Mouse (Mus musculus) embryonic facial prominence, embryonic 11.5 days (tissue): ENCODE data around the gene Atp2b1. TPM values are rescaled to one million over a fixed set of nuclear protein-coding genes. Genes with fewer than 3 reads are reported as not detected.

Source experiments
- ATAC-seq: fragments of 200-750 bp; cut with Nextera tagmentation; replicated peaks from 2 replicates; pipeline ENCODE4 v1.8.0; 2017; ENCODE audit warnings: low read depth; ENCODE audit not compliant: insufficient number of reproducible peaks, low FRiP score, low TSS enrichment
- DNase-seq: peaks from one replicate; pipeline ENCODE4 v3.0.0-alpha.2; 2015; ENCODE audit warnings: low spot score
- H3K27ac ChIP-seq: fragments of 300-500 bp; sonication (generic); replicated peaks from 2 replicates; pipeline ENCODE4 v1.5.1; 2014; ENCODE audit warnings: mild to moderate bottlenecking, low read depth, low read length, control low read depth
- H3K27me3 ChIP-seq: fragments of 300-500 bp; sonication (generic); 2 replicates; pipeline ENCODE4 v1.6.1; 2014; ENCODE audit warnings: mild to moderate bottlenecking, low read length, moderate library complexity, mixed read lengths; ENCODE audit not compliant: control insufficient read depth, insufficient read depth
- H3K36me3 ChIP-seq: fragments of 300-500 bp; sonication (generic); replicated peaks from 2 replicates; pipeline ENCODE4 v1.6.1; 2014; ENCODE audit warnings: low read depth, mild to moderate bottlenecking, low read length, moderate library complexity, mixed read lengths; ENCODE audit not compliant: control insufficient read depth, insufficient read depth
- H3K4me1 ChIP-seq: fragments of 300-500 bp; sonication (generic); 2 replicates; pipeline ENCODE4 v1.6.1; 2014; ENCODE audit warnings: low read length, mixed read lengths; ENCODE audit not compliant: control insufficient read depth, insufficient read depth
- H3K4me2 ChIP-seq: fragments of 300-500 bp; sonication (generic); 2 replicates; pipeline ENCODE4 v1.6.1; 2014; ENCODE audit warnings: low read depth, mild to moderate bottlenecking, control low read depth, low read length, moderate library complexity
- H3K4me3 ChIP-seq: fragments of 300-500 bp; sonication (generic); 2 replicates; pipeline ENCODE4 v1.5.1; 2014; ENCODE audit warnings: low read depth, low read length, control low read depth
- H3K9ac ChIP-seq: fragments of 300-500 bp; sonication (generic); replicated peaks from 2 replicates; pipeline ENCODE4 v1.6.1; 2014; ENCODE audit warnings: mild to moderate bottlenecking, control low read depth, low read length
- H3K9me3 ChIP-seq: fragments of 300-500 bp; sonication (generic); replicated peaks from 2 replicates; pipeline ENCODE4 v1.6.1; 2016; ENCODE audit warnings: mild to moderate bottlenecking, low read length, inconsistent platforms, mixed read lengths; ENCODE audit not compliant: control insufficient read depth
- WGBS: fragments of 180-500 bp; shearing (Covaris S2); extraction: QIAGEN DNeasy Blood & Tissue Kit; methylation state at CpG from one replicate; pipeline ENCODE4 v1.1.7; 2014; 5-methylcytosine and 5-hydroxymethylcytosine counted together
- polyA plus RNA-seq: library from polyadenylated mRNA; unstranded; fragments of >200 nt; fragmentation: Nextera tagmentation; extraction: Ambion mirVana; gene quantifications from 2 replicates; pipeline ENCODE4 v1.2.1, GENCODE M21; 2014

Atp2b1 gene
- polyA plus RNA-seq, 1 experiment from 2014 or later: 92.0 TPM

GRCm38 (mm10) chr10:98881492-98881891 lies 32.7 kb upstream of the Atp2b1 start:
- no peaks in the 10 kb centered on the region for H3K36me3 ChIP-seq
- WGBS: 88% methylated on average over 6 of the region's 6 CpGs
- no peaks in the 10 kb centered on the region for H3K27me3 ChIP-seq
- H3K4me1 ChIP-seq: no peaks in the 10 kb centered on the region
- ATAC-seq: no peak
- no peak overlapping the region for H3K27ac ChIP-seq
- no peak overlapping the region for H3K4me2 ChIP-seq
- no peaks in the 10 kb centered on the region for H3K9me3 ChIP-seq
- no peak for DNase-seq
- H3K4me3 ChIP-seq: no peak overlapping the region
- no peak overlapping the region for H3K9ac ChIP-seq

DNA sequence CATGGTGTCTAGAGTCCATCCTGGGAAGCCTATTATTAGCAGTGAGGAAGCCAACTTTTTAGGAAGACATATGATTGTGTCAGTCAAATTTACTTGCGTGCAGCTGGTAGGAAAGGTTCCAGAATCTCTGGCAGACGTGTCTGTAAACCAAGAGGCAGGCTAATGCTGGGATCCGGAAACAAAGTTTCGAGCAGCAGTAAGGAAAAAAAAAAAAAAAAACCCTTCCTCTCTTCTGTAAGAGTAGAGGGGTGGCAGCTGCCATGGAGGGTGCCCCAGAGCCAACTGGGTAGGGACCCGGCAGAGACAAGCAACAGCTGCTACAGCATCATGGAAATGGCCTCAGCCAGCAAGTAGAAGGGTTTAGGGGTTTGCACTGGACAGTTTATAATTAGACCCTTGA lies 31.6 kb upstream of the Atp2b1 start:
- H3K9ac ChIP-seq: no peak overlapping the region
- no peak overlapping the region for H3K4me2 ChIP-seq
- H3K27ac ChIP-seq: no peak overlapping the region
- no peaks in the 10 kb centered on the region for H3K4me1 ChIP-seq
- no peaks in the 10 kb centered on the region for H3K9me3 ChIP-seq
- H3K27me3 ChIP-seq: no peaks in the 10 kb centered on the region
- no peak overlapping the region for H3K4me3 ChIP-seq
- no peaks in the 10 kb centered on the region for H3K36me3 ChIP-seq
- no peak for ATAC-seq
- DNase-seq: no peak
- WGBS: 87% methylated on average over 5 of the region's 5 CpGs

- H3K4me1 ChIP-seq: no peaks in the 10 kb centered on the region
- H3K27me3 ChIP-seq: no peaks in the 10 kb centered on the region
- DNase-seq (no peak), ATAC-seq (no peak)
- H3K9ac ChIP-seq: no peak overlapping the region
- H3K36me3 ChIP-seq: no peaks in the 10 kb centered on the region
- no peak overlapping the region for H3K4me2 ChIP-seq
- no peak overlapping the region for H3K27ac ChIP-seq
- H3K9me3 ChIP-seq: no peaks in the 10 kb centered on the region
- 89% methylated on average over 2 of the region's 2 CpGs for WGBS
- H3K4me3 ChIP-seq: no peak overlapping the region
Measured at GRCm38 (mm10) chr10:98884445-98884844, 29.8 kb upstream of the Atp2b1 start.

DNA sequence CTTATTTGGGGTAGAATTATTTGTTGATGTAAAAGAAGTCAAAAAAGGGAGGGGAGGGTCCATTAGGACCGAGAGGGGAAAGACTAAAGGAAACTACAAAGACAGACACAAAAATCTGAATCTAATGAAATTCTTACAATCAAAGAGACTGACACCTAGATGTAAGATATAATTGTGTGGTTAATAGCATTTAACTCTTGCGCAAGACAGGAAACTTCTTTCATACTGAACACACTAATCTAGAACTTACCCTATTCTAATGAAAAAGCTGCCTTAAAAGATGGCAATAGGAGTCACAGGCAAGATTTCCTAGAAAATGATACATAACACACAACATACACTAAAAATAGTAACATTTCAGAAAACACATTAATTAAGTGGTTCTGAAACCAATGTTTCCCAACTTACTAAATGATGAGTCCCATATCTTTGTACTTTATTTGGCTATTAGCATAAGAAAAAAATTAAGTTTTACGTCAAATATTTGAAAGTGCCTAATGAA lies 27.4 kb upstream of the Atp2b1 start:
- no peak overlapping the region for H3K4me3 ChIP-seq
- no peak for DNase-seq
- ATAC-seq: no peak
- H3K9me3 ChIP-seq: no peaks in the 10 kb centered on the region
- H3K27me3 ChIP-seq: no peaks in the 10 kb centered on the region
- H3K4me1 ChIP-seq: no peaks in the 10 kb centered on the region
- no peak overlapping the region for H3K27ac ChIP-seq
- WGBS: 94% methylated on average over 3 of the region's 3 CpGs
- no peak overlapping the region for H3K9ac ChIP-seq
- H3K36me3 ChIP-seq: no peaks in the 10 kb centered on the region
- H3K4me2 ChIP-seq: no peak overlapping the region

DNA sequence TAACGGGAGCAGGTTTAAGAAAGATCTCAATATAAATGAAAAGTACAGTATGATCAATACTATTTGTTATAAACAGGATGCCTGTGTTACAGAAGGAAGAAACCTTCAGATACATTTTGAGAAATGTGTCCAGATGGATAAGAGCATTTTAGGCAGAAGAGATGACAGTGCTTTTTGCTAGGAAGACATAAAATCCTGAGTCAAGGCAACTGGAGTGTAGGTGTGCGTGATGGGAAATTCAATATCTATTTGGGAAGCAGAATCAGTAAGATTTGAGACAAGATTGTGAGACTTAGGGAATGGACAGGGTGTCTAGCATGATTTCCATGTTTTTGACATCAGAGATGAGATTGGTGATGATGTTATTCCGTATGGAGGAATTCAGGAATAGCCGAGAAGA lies 22.8 kb upstream of the Atp2b1 start:
- H3K4me1 ChIP-seq: no peaks in the 10 kb centered on the region
- H3K27ac ChIP-seq: no peak overlapping the region
- 91% methylated on average over 4 of the region's 4 CpGs for WGBS
- DNase-seq (no peak), ATAC-seq (no peak)
- no peaks in the 10 kb centered on the region for H3K27me3 ChIP-seq
- no peaks in the 10 kb centered on the region for H3K36me3 ChIP-seq
- H3K9ac ChIP-seq: no peak overlapping the region
- H3K9me3 ChIP-seq: no peaks in the 10 kb centered on the region
- H3K4me2 ChIP-seq: no peak overlapping the region
- H3K4me3 ChIP-seq: no peak overlapping the region

GRCm38 (mm10) chr10:98897507-98897906 lies 16.7 kb upstream of the Atp2b1 start:
- Histone ChIP-seq H3K4me3 (no peak overlapping the region), H3K4me1 (no peaks in the 10 kb centered on the region), H3K4me2 (no peak overlapping the region), H3K9ac (no peak overlapping the region), H3K27ac (no peak overlapping the region), H3K36me3 (no peaks in the 10 kb centered on the region), H3K9me3 (no peaks in the 10 kb centered on the region), H3K27me3 (no peaks in the 10 kb centered on the region)
- 91% methylated on average over 8 of the region's 8 CpGs for WGBS
- ATAC-seq (no peak), DNase-seq (no peak)

- 85% methylated on average over 4 of the region's 4 CpGs for WGBS
Measured at GRCm38 (mm10) chr10:98897913-98898748, 16.1 kb upstream of the Atp2b1 start.

DNA sequence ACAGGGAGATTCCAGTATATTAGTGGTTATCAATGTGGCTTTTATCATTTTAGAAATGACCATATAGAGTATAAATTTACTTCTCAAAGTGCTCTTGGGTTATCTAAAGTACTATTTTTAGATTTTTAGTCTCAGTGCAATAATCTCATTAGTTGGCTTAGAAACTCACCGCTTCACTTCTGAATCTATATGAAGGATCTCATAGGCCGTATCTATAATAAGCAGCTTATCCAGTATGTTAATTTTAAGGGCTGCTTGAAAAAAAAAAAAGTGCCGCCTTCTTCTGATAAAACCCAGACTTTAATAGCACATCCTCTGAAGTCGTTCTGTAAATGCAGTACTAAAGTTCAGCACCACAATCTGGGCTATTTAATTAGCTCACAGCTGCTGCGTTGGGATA lies 12.7 kb upstream of the Atp2b1 start:
- no peak overlapping the region for H3K9ac ChIP-seq
- DNase-seq: no peak
- 88% methylated on average over 5 of the region's 5 CpGs for WGBS
- H3K4me2 ChIP-seq: no peak overlapping the region
- H3K27me3 ChIP-seq: no peaks in the 10 kb centered on the region
- no peak overlapping the region for H3K27ac ChIP-seq
- ATAC-seq: no peak
- no peaks in the 10 kb centered on the region for H3K4me1 ChIP-seq
- no peaks in the 10 kb centered on the region for H3K36me3 ChIP-seq
- no peak overlapping the region for H3K4me3 ChIP-seq
- H3K9me3 ChIP-seq: no peaks in the 10 kb centered on the region

More at GRCm38 (mm10) chr10:98897913-98898748, 16.1 kb upstream of the Atp2b1 start:
- no peak overlapping the region for H3K4me2 ChIP-seq
- ATAC-seq (no peak), DNase-seq (no peak)
- H3K9me3 ChIP-seq: no peaks in the 10 kb centered on the region
- no peaks in the 10 kb centered on the region for H3K27me3 ChIP-seq
- no peak overlapping the region for H3K9ac ChIP-seq
- H3K36me3 ChIP-seq: no peaks in the 10 kb centered on the region
- no peaks in the 10 kb centered on the region for H3K4me1 ChIP-seq
- H3K27ac ChIP-seq: no peak overlapping the region
- no peak overlapping the region for H3K4me3 ChIP-seq
